Mouse (Mus musculus): Measurements from ENCODE around the gene Antxr1. TPM values are rescaled to one million over a fixed set of nuclear protein-coding genes. Genes with fewer than 3 reads are reported as not detected.

The Antxr1 gene
- polyA plus RNA-seq, 1 experiment from 2014 or later = 25.1 TPM

DNA sequence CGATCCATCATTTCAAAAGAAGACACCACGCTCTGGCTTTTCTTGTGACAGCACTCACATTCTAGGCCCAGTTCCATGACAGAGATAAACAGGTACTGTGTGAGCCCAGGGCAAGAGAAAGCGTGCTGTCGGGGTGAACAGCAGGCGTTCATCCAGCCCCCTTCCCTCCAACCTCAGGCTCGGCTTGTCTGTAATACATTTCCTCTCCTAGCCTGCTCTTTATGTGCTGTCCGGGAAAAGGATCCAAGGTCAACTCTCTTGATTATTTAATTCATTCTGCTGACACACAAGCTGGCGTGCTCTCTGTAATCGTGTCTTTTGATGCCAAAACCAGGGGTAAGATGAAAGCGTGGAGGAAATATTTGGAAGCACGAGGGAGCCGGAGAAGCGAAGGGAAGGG, 192.0 kb downstream of the Antxr1 start:
- no peak for TF ChIP-seq CTCF (IDR thresholded peaks at IDR 0.05)
- CTCF ChIA-PET = no interaction called here
- in situ Hi-C loops (cut with MboI; ENCODE audit: low pct_unique_long_range_greater_than_20kb) = no loop called here
- POLR2A ChIA-PET = no interaction called here
- no peaks in the 10 kb centered on the region for H3K27me3 ChIP-seq
- DNase-seq (ENCODE audit: low read depth, low spot score) (no peak), ATAC-seq (no peak)

DNA sequence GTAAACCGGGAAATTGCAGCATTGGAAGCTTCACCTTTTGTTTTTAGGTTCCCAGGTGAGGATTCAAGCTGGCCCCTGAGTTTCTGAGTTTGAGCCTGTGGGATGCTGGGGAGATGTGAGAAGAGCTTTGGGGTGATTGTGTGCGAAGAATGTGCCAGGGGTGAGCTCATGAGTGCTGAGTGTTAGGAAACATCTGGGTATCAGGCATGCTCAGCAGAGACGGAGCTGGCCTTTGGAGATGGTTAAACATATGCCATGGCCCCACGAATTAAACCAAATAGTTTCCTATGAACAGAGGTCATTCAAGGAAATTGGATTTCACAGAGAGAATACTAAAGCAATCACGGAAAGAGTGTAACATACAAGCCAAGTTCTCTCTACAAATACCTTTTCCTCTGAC, 193.4 kb downstream of the Antxr1 start:
- in situ Hi-C loops (cut with MboI; ENCODE audit: low pct_unique_long_range_greater_than_20kb) = no loop called here
- TF ChIP-seq CTCF (IDR thresholded peaks at IDR 0.05) = no peak
- DNase-seq (ENCODE audit: low read depth, low spot score) (no peak), ATAC-seq (no peak)
- ChIA-PET POLR2A (no interaction called here), CTCF (interaction anchor here (1.1 to 1.9 kb wide), 2 partner anchors 8 to 22 kb away, joined by 3 read pairs; no protein-coding TSS in a partner anchor)
- no peaks in the 10 kb centered on the region for H3K27me3 ChIP-seq

DNA sequence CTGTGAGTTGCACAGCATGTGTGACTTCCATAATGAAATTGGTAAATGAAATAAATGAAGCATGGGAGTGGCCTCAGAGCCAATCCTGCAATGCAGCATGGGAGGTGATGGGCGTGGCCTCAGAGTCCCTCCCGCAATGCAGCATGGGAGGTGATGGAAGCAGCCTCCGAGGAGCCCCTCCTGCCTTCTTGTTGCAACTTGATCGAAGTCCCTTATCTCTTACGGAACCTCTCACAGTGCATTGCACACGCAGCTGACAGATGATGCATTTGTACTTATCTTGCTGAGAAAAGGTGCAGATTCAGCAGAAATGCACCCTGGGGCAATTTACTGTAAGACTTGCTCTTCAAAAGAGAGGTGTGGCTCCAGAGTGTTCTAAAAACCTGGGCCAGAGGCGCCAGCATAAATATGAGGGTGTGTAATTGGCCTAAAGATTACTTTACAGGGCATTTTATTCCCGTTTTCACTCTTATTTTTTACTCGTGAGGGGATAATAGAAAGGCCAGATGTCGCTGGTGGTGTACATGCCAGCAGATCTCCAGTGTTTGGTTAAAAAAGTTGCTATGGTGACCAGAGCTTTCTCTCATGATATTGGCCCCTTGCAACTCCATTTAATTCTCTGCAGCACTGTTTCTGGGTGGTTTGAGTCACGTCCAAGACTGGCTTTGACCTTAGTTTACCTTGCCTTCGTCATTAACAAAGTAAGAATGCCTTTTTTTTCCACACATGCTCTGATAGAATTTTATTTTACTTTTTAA, 195.6 kb downstream of the Antxr1 start:
- ChIA-PET POLR2A (interaction anchor here (1.1 kb wide), 1 partner anchor 11 kb away, joined by 3 read pairs; no protein-coding TSS in a partner anchor), CTCF (no interaction called here)
- no peaks in the 10 kb centered on the region for H3K27me3 ChIP-seq
- DNase-seq (ENCODE audit: low read depth, low spot score) (no peak), ATAC-seq (no peak)
- in situ Hi-C loops (cut with MboI; ENCODE audit: low pct_unique_long_range_greater_than_20kb) = no loop called here
- TF ChIP-seq CTCF (IDR thresholded peaks at IDR 0.05) = no peak

DNA sequence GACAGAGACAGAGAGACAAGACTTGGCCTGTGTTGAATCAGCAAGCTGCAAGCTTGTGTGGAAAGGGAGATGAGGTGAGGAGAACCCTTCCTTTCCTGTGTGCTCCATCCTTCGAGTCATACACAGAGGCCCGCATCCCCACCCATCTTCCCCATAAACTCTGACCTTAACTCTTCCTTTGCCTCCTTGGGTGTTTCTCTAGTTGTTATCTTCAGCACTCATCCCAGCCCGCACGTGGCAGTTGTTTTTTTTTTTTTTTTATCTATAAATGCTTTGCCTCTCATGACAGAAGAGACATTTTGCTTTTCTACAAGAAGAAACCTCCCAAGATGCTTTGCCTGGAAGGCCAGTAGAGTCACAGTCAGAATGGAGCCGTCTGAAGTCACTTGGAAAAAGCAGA, 197.1 kb downstream of the Antxr1 start:
- in situ Hi-C loops (cut with MboI; ENCODE audit: low pct_unique_long_range_greater_than_20kb) = no loop called here
- no peak for TF ChIP-seq CTCF (IDR thresholded peaks at IDR 0.05)
- ChIA-PET CTCF (no interaction called here), POLR2A (no interaction called here)
- no peak for ATAC-seq
- H3K27me3 ChIP-seq = no peaks in the 10 kb centered on the region
- DNase-seq (ENCODE audit: low read depth, low spot score) = no peak

DNA sequence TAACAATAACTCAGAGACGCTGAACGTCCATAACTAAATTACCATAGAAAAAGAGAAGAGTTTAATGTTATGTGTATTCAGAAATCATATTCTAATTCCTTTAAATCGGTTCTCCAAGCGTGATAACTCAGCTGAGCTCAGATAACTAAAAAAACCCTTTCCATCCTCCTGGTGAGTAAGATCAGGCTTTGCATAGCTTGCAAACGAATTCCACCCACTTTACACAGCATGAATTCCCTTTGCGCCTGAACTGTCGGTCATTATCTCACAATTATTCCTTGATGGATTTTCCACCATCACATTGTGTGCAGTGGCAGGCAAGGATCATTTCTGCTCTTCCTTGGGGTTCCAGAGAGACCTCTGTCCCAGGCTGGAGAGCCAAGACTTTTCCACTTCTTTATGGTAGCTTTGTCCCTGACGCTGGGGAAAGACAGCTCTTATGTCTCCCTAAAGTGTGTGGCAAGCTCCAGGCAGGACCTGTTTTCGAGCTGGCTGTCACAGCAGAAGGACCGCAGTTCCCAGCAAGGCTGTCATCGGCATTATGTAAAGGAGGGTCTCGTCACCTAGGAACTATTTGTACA, 201.6 kb downstream of the Antxr1 start:
- CTCF ChIA-PET = no interaction called here
- no peak for DNase-seq (ENCODE audit: low read depth, low spot score)
- in situ Hi-C loops (cut with MboI; ENCODE audit: low pct_unique_long_range_greater_than_20kb) = no loop called here
- POLR2A ChIA-PET = interaction anchor here (0.6 kb wide), 1 partner anchor 206 kb away, joined by 3 read pairs; no protein-coding TSS in a partner anchor
- ATAC-seq = no peak
- no peak for TF ChIP-seq CTCF (IDR thresholded peaks at IDR 0.05)
- H3K27me3 ChIP-seq = no peaks in the 10 kb centered on the region

DNA sequence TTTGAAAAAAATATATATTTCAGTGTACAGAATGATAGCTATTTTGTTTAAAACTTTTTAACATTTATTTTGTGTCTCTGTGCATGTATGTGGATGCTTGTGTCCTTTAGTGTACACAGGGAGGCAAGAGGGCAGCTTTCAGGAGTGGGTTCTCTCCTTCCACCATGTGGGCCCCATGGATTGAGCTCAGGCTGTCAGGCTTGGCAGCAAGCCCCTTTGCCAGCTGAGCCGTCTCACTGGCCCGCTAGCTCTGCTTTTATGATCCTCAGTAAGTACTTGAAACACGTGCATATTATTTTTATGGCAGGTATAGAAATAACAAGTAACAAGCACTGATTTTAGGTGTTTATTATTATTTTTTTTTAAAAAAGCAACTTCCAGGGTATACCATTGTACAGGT, 202.1 kb downstream of the Antxr1 start:
- POLR2A ChIA-PET = interaction anchor here (0.6 kb wide), 1 partner anchor 207 kb away, joined by 3 read pairs; no protein-coding TSS in a partner anchor
- in situ Hi-C loops (cut with MboI; ENCODE audit: low pct_unique_long_range_greater_than_20kb) = no loop called here
- DNase-seq (ENCODE audit: low read depth, low spot score) = no peak
- no peaks in the 10 kb centered on the region for H3K27me3 ChIP-seq
- no peak for ATAC-seq
- CTCF ChIA-PET = no interaction called here
- TF ChIP-seq CTCF (IDR thresholded peaks at IDR 0.05) = no peak

DNA sequence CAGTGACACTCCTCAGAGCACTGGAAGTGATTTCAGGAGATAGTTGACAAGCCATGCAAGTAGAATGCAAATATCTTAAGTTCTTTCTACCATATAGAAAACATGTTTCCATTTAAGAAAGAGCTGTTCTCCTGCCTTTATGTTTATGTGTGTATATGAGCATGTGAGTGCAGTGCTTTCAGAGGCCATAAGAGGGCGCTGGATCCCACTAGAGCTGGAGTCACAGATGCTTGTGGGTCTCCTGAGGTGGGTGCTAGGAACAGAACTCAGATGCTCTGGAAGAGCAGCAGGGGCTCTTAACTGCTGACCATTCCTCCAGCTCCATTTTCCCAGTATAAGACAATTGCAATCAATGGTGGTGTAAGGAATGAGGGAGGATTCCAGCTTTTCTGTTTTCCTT, 204.5 kb downstream of the Antxr1 start:
- H3K27me3 ChIP-seq = no peaks in the 10 kb centered on the region
- in situ Hi-C loops (cut with MboI; ENCODE audit: low pct_unique_long_range_greater_than_20kb) = no loop called here
- no peak for ATAC-seq
- ChIA-PET CTCF (no interaction called here), POLR2A (interaction anchor here (0.6 kb wide), 1 partner anchor 1031 kb away, joined by 4 read pairs; no protein-coding TSS in a partner anchor)
- no peak for DNase-seq (ENCODE audit: low read depth, low spot score)
- peak; percentile 55 for TF ChIP-seq CTCF (IDR thresholded peaks at IDR 0.05)

DNA sequence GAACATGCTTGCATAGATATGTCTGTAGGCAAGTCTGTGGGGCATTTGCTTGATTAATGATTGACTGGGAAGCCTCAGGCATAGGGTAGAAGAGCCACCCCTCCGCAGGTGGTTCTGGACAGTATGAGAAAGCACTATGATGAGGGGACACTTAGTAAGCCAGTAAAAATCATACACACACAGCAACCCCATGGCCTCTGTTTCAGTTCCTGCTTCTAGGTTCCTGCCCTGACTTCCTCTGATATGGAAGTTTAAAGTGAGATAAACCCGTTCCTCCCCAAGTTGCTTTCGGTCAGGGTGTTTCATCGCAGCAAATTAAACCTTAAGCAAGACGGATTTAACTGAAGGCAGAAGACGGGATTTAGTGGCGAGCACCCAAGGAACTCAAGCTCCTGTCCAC, 205.0 kb downstream of the Antxr1 start:
- ChIA-PET CTCF (interaction anchor here (1.6 kb wide), 1 partner anchor 28 kb away, joined by 3 read pairs; no protein-coding TSS in a partner anchor), POLR2A (no interaction called here)
- ATAC-seq (no peak), DNase-seq (ENCODE audit: low read depth, low spot score) (no peak)
- H3K27me3 ChIP-seq = no peaks in the 10 kb centered on the region
- TF ChIP-seq CTCF (IDR thresholded peaks at IDR 0.05) = no peak
- in situ Hi-C loops (cut with MboI; ENCODE audit: low pct_unique_long_range_greater_than_20kb) = no loop called here

DNA sequence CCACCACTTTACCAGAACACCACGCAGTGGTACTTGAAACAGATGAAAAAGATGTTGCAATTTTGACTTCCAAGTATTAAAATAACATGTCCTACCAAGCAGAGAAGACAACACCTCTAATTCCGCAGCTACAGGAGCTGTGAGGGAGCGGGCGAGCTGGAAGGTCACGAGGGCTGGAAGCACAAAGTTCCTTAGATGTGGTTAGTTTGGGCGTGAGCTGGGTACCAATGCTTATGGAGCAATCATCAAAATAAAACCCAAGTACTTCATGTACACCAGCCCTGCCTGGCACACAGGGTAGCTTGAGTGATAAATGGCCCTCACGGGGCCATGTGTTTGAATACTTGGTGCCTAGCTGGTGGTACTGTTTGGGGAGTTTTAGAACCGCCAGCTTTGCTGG, 205.8 kb downstream of the Antxr1 start:
- ChIA-PET CTCF (interaction anchor here (1.6 kb wide), 1 partner anchor 27 kb away, joined by 3 read pairs; no protein-coding TSS in a partner anchor), POLR2A (interaction anchor here (1.0 kb wide), 1 partner anchor 15 kb away, joined by 3 read pairs; no protein-coding TSS in a partner anchor)
- TF ChIP-seq CTCF (IDR thresholded peaks at IDR 0.05) = no peak
- ATAC-seq (no peak), DNase-seq (ENCODE audit: low read depth, low spot score) (no peak)
- in situ Hi-C loops (cut with MboI; ENCODE audit: low pct_unique_long_range_greater_than_20kb) = no loop called here
- no peaks in the 10 kb centered on the region for H3K27me3 ChIP-seq

DNA sequence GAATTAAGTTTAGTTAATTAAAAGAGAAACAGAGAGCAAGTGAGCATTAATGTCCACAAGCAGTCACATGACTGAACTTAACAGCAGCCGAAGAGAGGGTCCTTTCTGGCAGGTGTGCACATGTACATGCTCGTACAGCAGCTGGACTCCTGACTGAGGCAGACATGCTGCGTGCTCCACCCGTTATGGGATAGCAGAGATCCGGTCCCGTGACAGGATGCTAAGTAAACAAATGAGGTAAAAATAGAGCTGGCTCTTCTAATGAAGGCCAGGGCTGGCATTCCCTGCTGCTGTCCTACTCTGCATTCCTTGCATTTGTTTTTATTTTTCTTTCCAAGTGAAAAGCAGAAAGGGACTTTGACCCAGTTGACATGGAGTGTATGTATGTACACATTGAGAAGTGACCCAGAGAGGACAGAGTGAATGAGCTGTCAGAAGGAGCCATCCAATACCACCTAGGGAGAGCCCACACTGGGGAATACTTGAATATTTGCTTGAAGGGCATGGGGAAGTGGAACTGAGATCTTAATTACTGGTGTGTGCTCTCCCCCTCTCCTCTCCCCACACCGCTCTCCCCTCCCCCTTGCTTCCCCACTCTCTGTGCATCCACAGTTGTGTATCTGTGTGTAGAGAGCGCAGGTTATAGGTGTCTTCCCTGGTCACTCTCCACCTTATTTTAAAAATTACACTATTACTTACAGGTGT, 208.4 kb downstream of the Antxr1 start:
- in situ Hi-C loops (cut with MboI; ENCODE audit: low pct_unique_long_range_greater_than_20kb) = no loop called here
- TF ChIP-seq CTCF (IDR thresholded peaks at IDR 0.05) = no peak
- no peak for ATAC-seq
- ChIA-PET POLR2A (no interaction called here), CTCF (no interaction called here)
- H3K27me3 ChIP-seq = no peaks in the 10 kb centered on the region
- DNase-seq (ENCODE audit: low read depth, low spot score) = no peak

DNA sequence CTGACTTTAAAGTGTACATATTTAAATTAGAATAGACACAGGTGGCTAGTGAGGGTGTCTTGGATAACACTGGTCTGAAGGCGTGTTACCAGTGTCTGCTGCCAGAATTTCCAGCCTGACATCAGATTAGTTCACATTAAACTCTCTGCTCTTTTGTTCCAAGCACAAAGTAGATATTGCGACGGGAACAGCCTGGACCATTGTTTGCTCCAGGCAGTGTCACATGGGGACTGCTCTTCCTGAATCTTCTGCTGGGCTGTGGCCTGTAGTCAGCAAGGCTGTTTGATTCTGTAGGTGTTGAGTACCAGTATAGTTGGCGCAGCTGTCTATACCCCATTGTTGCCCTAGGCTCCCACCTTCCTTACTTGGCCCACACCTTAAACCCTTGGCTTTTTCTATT, 211.6 kb downstream of the Antxr1 start:
- in situ Hi-C loops (cut with MboI; ENCODE audit: low pct_unique_long_range_greater_than_20kb) = no loop called here
- ATAC-seq (no peak), DNase-seq (ENCODE audit: low read depth, low spot score) (no peak)
- no peaks in the 10 kb centered on the region for H3K27me3 ChIP-seq
- no peak for TF ChIP-seq CTCF (IDR thresholded peaks at IDR 0.05)
- ChIA-PET CTCF (no interaction called here), POLR2A (no interaction called here)

All from Patski (cell line).